In the genomic region with DNA sequence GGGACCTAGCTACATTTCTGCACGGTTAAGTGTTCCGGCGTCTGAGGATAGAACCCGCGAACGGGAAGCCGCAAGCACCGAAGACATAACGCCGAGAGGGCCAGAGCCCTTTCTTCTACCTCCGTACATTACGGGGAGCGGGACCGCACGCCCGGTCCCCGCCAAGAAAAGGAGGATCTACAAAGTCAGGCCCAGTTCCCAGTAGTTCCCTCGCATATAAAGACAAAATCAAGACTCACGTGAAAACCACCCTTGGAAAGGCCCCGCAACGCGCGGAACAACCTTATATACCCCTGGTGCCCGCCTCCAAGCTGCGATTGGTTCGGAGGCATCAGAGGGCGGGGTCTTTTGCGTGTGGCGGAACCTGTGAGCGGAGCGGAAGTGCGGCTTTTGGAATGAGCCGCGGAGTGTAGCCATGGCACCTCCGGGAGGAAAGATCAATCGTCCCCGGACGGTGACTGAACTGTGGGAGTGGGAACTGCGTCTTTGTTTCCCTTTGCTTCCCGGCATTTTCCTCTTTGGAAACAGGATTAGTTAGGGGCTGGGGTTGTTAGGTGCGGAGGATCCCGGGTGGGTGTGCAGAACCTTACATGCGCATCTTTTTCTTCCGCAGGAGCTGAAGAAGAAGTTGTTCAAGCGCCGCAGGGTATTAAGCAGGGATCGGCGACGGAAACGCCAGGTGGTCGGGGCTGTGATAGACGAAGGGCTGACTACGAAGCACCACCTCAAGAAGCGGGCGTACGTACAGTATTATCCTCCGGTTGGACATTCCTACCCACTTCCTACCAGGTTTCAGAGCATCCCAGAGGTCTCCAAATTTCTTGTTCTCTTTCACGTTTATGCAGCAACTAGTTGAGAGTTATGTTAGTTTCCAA, we compare ENCODE assay signal across 8 mouse cellular contexts. TPM values are rescaled to one million over a fixed set of nuclear protein-coding genes. Genes with fewer than 3 reads are reported as not detected.
DNase-seq lines count a peak whose midpoint lies in the region; ATAC-seq lines count a peak whose summit lies in the region.

A gene (plus strand): TSS at position 343 of the 875 bp plus-strand sequence.
A gene (plus strand): TSS at position 416 of the 875 bp plus-strand sequence.

- peak within 1 kb of the TSS; percentile 97 for H3K9ac ChIP-seq in intestine, embryonic 14.5 days (ENCODE audit: low read length)

- H3K27ac ChIP-seq in intestine, embryonic 14.5 days (ENCODE audit: low read depth): peak within 1 kb of the TSS; percentile 88

- peak; percentile 93 for ATAC-seq in intestine, embryonic 14.5 days (replicated peaks; ENCODE audit: low FRiP score, low TSS enrichment, low read depth)

- H3K4me3 ChIP-seq in intestine, embryonic 14.5 days (ENCODE audit: low read depth, low read length): peak within 1 kb of the TSS; percentile 79

- WGBS in intestine, embryonic 14.5 days: under 1% methylated on average over 58 of the region's 58 CpGs

- peak; percentile 98 for DNase-seq in adipocyte (ENCODE audit: low spot score)
- peak; percentile 98 for DNase-seq in embryo, embryonic 10 days (ENCODE audit: low spot score)
- DNase-seq in gastrocnemius, postnatal 14 days: peak; percentile 94
- peak; percentile 97 for DNase-seq in intestine, embryonic 14.5 days (ENCODE audit: low spot score)
- peak; percentile 94 to 96 for DNase-seq in left cerebral cortex, postnatal 14 days (ENCODE audit: low spot score in 2 of 2)
- peak; percentile 97 for DNase-seq in mesoderm, embryonic 11.5 days (ENCODE audit: low read depth, low spot score)
- DNase-seq in right cerebral cortex, postnatal 36 days (ENCODE audit: low spot score in 2 of 2): peak; percentile 91 to 93
- peak; percentile 96 for DNase-seq in yolk sac, embryonic 10.5 days (ENCODE audit: low spot score)

- intact Hi-C loops in gastrocnemius, postnatal 14 days (cut with DNase I; ENCODE audit: low total_unique reads): no loop called here
- intact Hi-C loops in left cerebral cortex, postnatal 14 days (cut with DNase I): loop anchor here (5.0 kb wide), 1 partner anchor 36 kb away; a partner anchor contains a TSS

- H3K4me2 ChIP-seq in intestine, embryonic 14.5 days (ENCODE audit: low read length): peak within 1 kb of the TSS; percentile 85

- H3K4me1 ChIP-seq in intestine, embryonic 14.5 days (replicated peaks; ENCODE audit: control insufficient read depth, insufficient read depth, low read length): peaks cover 13% of the 10 kb centered on the region

- no peaks in the 10 kb centered on the region for H3K27me3 ChIP-seq in intestine, embryonic 14.5 days (replicated peaks; ENCODE audit: control insufficient read depth, insufficient read depth, low read length)

- H3K36me3 ChIP-seq in intestine, embryonic 14.5 days (ENCODE audit: control insufficient read depth, insufficient read depth, low read length): peaks cover 15% of the 10 kb centered on the region

- H3K9me3 ChIP-seq in intestine, embryonic 14.5 days (ENCODE audit: control insufficient read depth, low read length): no peaks in the 10 kb centered on the region

RNA-seq across cellular contexts. Expression of the first gene that starts in this region (rescaled TPM):
- 10 to 100 TPM; 20.3 to 26.3 TPM for total RNA-seq in gastrocnemius, postnatal 14 days (2021)
- 92.8 and 95.9 TPM in 2 replicates for polyA plus RNA-seq in intestine, embryonic 14.5 days (2014; fragmentation: Nextera tagmentation; extraction: Ambion mirVana)
- total RNA-seq in left cerebral cortex, postnatal 14 days (2021): 10 to 100 TPM; 15.9 to 22.2 TPM

RNA-seq across cellular contexts. Expression of the second gene that starts in this region (rescaled TPM):
- 1 to 10 TPM in 1 of 2 experiments, not detected in 1; 3.3 TPM for total RNA-seq in gastrocnemius, postnatal 14 days (2021)
- polyA plus RNA-seq in intestine, embryonic 14.5 days (2014; fragmentation: Nextera tagmentation; extraction: Ambion mirVana): not detected in 2 replicates
- total RNA-seq in left cerebral cortex, postnatal 14 days (2021): 1 to 10 TPM; 2.4 to 4.3 TPM

Comparison
In these comparisons a context has a peak if more than half of its experiments do, and no peak if none do; other contexts are left out.
1. Peak in every context shown above with its lines: DNase-seq, ATAC-seq, H3K4me3 ChIP-seq and H3K27ac ChIP-seq.